Mouse (Mus musculus): ENCODE results near the gene Olfr954.

Olfr954 gene

GRCm38 (mm10) chr9:39456401-39456800, at the start of gene Olfr954:
Gene Olfr954, plus strand, starts transcription at chr9:39456701.
- no peak for DNase-seq (ENCODE audit: low spot score in 2 of 2)

- no peak for DNase-seq (ENCODE audit: low spot score in 2 of 2)
Observed at GRCm38 (mm10) chr9:39427048-39427447, 29.5 kb upstream of the Olfr954 start, which contains the start of gene Olfr952. Gene Olfr952, minus strand, starts transcription at chr9:39427148.

GRCm38 (mm10) chr9:39471844-39472243, 15.3 kb downstream of the Olfr954 start, which contains the start of gene Olfr955:
Gene Olfr955, minus strand, starts transcription at chr9:39471944.
- no peak for DNase-seq (ENCODE audit: low spot score in 2 of 2)

GRCm38 (mm10) chr9:39493895-39494294, 37.4 kb downstream of the Olfr954 start, which contains the start of gene Olfr44:
Gene Olfr44, minus strand, starts transcription at chr9:39493995.
- DNase-seq (ENCODE audit: low spot score in 2 of 2): no peak

- peak in 1 of 2 experiments; percentile 72 for DNase-seq (ENCODE audit: low spot score in 2 of 2)
Observed at GRCm38 (mm10) chr9:39508998-39509397, 52.5 kb downstream of the Olfr954 start.

GRCm38 (mm10) chr9:39509412-39509811, 52.9 kb downstream of the Olfr954 start:
- no peak for DNase-seq (ENCODE audit: low spot score in 2 of 2)

Data from left cerebral cortex, adult 9 months (tissue).